Mouse (Mus musculus) midbrain, embryonic 12.5 days (tissue): ENCODE measurements around the gene Ugt2b34. TPM values are rescaled to one million over a fixed set of nuclear protein-coding genes. Genes with fewer than 3 reads are reported as not detected.
"Not testable (repeated sequence)": the region's sequence is repeated elsewhere in the genome, so short reads cannot be mapped to it uniquely, and the experiment has no call there.

ENCODE experiments used
- ATAC-seq: fragments of 200-750 bp; cut with Nextera tagmentation; 2 replicates; pipeline ENCODE4 v1.8.0; 2017; ENCODE audit warnings: low read depth, moderate TSS enrichment, moderate library complexity; ENCODE audit not compliant: low FRiP score
- H3K27ac ChIP-seq: fragments of 300-500 bp; sonication (generic); replicated peaks from 2 replicates; pipeline ENCODE4 v1.5.1; 2016; ENCODE audit warnings: mild to moderate bottlenecking
- H3K27me3 ChIP-seq: fragments of 300-500 bp; sonication (generic); 2 replicates; pipeline ENCODE4 v1.6.1; 2016; ENCODE audit warnings: mild to moderate bottlenecking
- H3K36me3 ChIP-seq: fragments of 300-500 bp; sonication (generic); 2 replicates; pipeline ENCODE4 v1.6.1; 2016
- H3K4me1 ChIP-seq: fragments of 300-500 bp; sonication (generic); 2 replicates; pipeline ENCODE4 v1.6.1; 2016
- H3K4me2 ChIP-seq: fragments of 300-500 bp; sonication (generic); replicated peaks from 2 replicates; pipeline ENCODE4 v1.6.1; 2016; ENCODE audit warnings: mild to moderate bottlenecking, moderate library complexity
- H3K4me3 ChIP-seq: fragments of 300-500 bp; sonication (generic); 2 replicates; pipeline ENCODE4 v1.5.1; 2016; ENCODE audit warnings: mild to moderate bottlenecking
- H3K9ac ChIP-seq: fragments of 300-500 bp; sonication (generic); replicated peaks from 2 replicates; pipeline ENCODE4 v1.6.1; 2016; ENCODE audit warnings: mild to moderate bottlenecking, moderate library complexity
- H3K9me3 ChIP-seq: fragments of 300-500 bp; sonication (generic); 2 replicates; pipeline ENCODE4 v1.6.1; 2016; ENCODE audit warnings: mild to moderate bottlenecking
- WGBS: fragments of 180-500 bp; shearing (Covaris S2); methylation state at CpG from one replicate; pipeline ENCODE4 v1.1.7; 2016; 5-methylcytosine and 5-hydroxymethylcytosine counted together
- polyA plus RNA-seq: library from polyadenylated mRNA; unstranded; fragments of >200 nt; fragmentation: Nextera tagmentation; extraction: Ambion mirVana; gene quantifications from 2 replicates; pipeline ENCODE4 v1.2.1, GENCODE M21; 2016

Gene Ugt2b34
- polyA plus RNA-seq, 1 experiment from 2014 or later = not detected

- 5% methylated on average over 1 of the region's 1 CpGs for WGBS
- no peak for ATAC-seq
- no peaks in the 10 kb centered on the region for H3K36me3 ChIP-seq
- H3K9ac ChIP-seq = no peak overlapping the region
- no peak overlapping the region for H3K4me3 ChIP-seq
- H3K27me3 ChIP-seq = no peaks in the 10 kb centered on the region
- no peak overlapping the region for H3K4me2 ChIP-seq
- no peak overlapping the region for H3K27ac ChIP-seq
- H3K9me3 ChIP-seq = no peaks in the 10 kb centered on the region
- H3K4me1 ChIP-seq = no peaks in the 10 kb centered on the region
Observed at GRCm38 (mm10) chr5:86857682-86858081, 49.1 kb downstream of the Ugt2b34 start.

DNA sequence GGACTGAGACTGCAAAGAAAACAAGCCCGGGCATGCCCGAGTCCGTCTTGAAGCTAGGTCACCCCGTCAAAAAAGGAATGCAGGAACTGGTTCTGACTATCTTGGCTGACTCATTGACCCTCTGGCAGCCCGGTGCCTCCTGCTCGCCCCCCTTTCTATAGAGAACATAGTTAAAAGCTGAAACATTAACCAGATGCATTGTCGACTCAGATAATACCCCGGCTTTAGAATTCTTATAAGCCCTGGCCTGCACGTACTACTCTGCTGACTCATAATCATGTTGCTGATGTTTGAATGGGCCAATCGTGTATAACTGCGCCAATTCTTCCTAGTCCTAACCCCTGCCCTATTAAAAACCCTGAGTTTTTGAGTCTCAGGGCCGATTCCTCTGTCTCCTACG lies 50.2 kb downstream of the Ugt2b34 start:
- not testable (repeated sequence) for H3K4me3 ChIP-seq, H3K4me2 ChIP-seq, H3K4me1 ChIP-seq, H3K27me3 ChIP-seq, H3K9ac ChIP-seq, H3K27ac ChIP-seq, H3K36me3 ChIP-seq, H3K9me3 ChIP-seq, ATAC-seq
- WGBS = 81% methylated on average over 13 of the region's 13 CpGs

DNA sequence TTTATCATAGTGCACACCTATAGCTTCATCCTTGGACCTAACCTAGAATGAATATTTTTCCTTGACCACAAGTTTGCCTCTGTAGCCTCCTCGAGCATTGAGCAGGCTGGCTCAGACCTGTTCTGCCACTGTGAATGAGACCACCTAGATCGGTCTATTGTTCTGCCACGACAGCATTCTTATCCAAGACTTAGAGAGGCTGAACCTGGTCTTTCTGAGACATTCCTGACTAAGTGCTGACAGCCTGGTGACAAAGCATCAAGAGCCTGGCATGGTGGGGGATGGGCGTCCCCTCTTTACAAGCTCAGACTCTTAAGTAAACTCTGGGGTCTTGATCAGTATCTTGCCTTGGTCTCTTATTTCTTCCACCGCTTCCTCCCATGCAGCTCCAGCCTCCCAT lies 55.1 kb downstream of the Ugt2b34 start:
- no peaks in the 10 kb centered on the region for H3K9me3 ChIP-seq
- no peaks in the 10 kb centered on the region for H3K27me3 ChIP-seq
- no peak overlapping the region for H3K27ac ChIP-seq
- H3K4me3 ChIP-seq = no peak overlapping the region
- ATAC-seq = no peak
- H3K9ac ChIP-seq = no peak overlapping the region
- no peak overlapping the region for H3K4me2 ChIP-seq
- H3K4me1 ChIP-seq = no peaks in the 10 kb centered on the region
- H3K36me3 ChIP-seq = no peaks in the 10 kb centered on the region
- 52% methylated on average over 5 of the region's 5 CpGs for WGBS

DNA sequence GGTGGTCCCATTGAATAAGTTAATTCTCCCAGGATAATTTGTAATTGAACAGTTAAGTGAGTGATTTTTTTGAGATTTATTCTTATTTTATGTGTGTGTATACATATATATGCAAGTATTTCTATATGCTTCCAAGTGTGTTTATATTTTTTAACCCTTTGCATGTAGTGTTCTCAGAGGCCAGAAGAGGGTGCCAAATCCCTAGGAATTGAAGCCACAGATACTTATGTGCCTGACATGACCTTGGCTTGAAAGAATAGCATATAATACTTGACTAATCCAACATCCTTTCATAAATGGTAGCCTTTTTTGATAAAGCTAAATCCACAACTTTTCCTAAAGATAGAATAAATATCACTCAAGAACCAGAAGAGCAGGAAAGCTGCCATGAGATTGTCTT lies 56.6 kb downstream of the Ugt2b34 start:
- Histone ChIP-seq H3K27me3 (no peaks in the 10 kb centered on the region), H3K4me2 (no peak overlapping the region), H3K4me1 (no peaks in the 10 kb centered on the region), H3K9me3 (no peaks in the 10 kb centered on the region), H3K27ac (no peak overlapping the region), H3K36me3 (no peaks in the 10 kb centered on the region), H3K9ac (no peak overlapping the region), H3K4me3 (no peak overlapping the region)
- peak; percentile 68 for ATAC-seq

DNA sequence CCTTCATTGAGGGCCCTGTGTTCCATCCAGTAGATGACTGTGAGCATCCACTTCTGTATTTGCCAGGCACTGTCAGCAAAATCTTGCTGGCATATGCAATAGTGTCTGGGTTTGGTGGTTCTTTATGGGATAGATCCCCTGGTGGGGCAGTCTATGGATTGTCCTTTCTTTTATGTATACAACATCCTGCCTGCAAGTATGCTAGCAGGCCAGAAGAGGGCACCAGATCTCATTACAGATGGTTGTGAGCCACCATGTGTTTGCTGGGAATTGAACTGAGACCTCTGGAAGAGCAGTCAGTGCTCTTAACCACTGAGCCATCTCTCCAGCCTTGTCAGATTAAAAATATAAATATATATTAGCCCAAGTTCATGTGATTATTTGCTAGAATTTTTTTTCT lies 65.5 kb downstream of the Ugt2b34 start:
- not testable (repeated sequence) for H3K27me3 ChIP-seq, H3K4me3 ChIP-seq, H3K9me3 ChIP-seq, H3K27ac ChIP-seq, H3K36me3 ChIP-seq, H3K9ac ChIP-seq, H3K4me1 ChIP-seq, ATAC-seq, H3K4me2 ChIP-seq

DNA sequence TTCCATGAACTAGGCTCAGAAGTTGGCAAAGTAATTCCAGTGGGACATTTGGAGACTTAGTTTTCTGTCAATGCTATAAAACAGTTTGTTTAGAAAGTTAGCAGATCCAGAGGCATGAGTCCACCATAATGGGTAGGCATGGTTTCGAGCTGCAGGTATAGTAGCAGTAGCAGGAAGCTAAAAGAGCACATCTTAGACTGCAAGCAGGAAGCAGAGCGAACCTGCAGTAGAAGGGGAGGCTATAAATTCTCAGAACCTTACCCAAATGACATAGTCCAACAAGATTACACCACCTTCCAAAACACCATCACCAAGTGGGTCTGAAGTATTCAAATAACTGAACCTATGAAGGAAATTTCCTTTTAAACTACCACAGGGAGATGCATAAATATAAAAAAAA lies 66.5 kb downstream of the Ugt2b34 start:
- H3K4me2 ChIP-seq = no peak overlapping the region
- no peaks in the 10 kb centered on the region; the same call in 1 of the 2 replicates for H3K9me3 ChIP-seq
- H3K27me3 ChIP-seq = no peaks in the 10 kb centered on the region
- H3K9ac ChIP-seq = no peak overlapping the region
- H3K27ac ChIP-seq = no peak overlapping the region
- no peaks in the 10 kb centered on the region for H3K4me1 ChIP-seq
- H3K36me3 ChIP-seq = peaks cover 18% of the 10 kb centered on the region
- 89% methylated on average over 2 of the region's 2 CpGs for WGBS
- no peak for ATAC-seq
- H3K4me3 ChIP-seq = no peak overlapping the region

Other genes with a start within 250 kb of the Ugt2b34 start
- not detected in 2 replicates for gene Tmprss11b, start 230.6 kb downstream of the Ugt2b34 start, polyA plus RNA-seq
- gene Tmprss11e, start 161.1 kb downstream of the Ugt2b34 start, polyA plus RNA-seq = 0.13 TPM in 1 of 2 replicates, not detected in the other
- gene Ythdc1, start 102.7 kb downstream of the Ugt2b34 start, polyA plus RNA-seq = 47.7 and 56.1 TPM in 2 replicates
- gene Ugt2b1, start 19.6 kb upstream of the Ugt2b34 start, polyA plus RNA-seq = not detected in 2 replicates
- gene Ugt2b35, start 93.9 kb upstream of the Ugt2b34 start, polyA plus RNA-seq = not detected in 2 replicates
- gene Ugt2b36, start 185.6 kb upstream of the Ugt2b34 start, polyA plus RNA-seq = not detected in 2 replicates
- gene Ugt2b5, start 233.4 kb upstream of the Ugt2b34 start, polyA plus RNA-seq = not detected in 2 replicates